Mouse (Mus musculus) hindlimb bud, embryonic 11.5 days (tissue): ENCODE results near the gene Spag7.
A peak's percentile ranks its signal among the peaks of the same experiment; 100 is the strongest.

Experiments
- DNase-seq: peaks from one replicate; pipeline ENCODE4 v3.0.0-alpha.2; 2012; ENCODE audit warnings: low read depth, low spot score; ENCODE audit errors: extremely low spot score

Spag7 gene

GRCm38 (mm10) chr11:70657573-70657972, 11.6 kb downstream of the Spag7 start:
- no peak for DNase-seq

GRCm38 (mm10) chr11:70656964-70657363, 12.3 kb downstream of the Spag7 start, which contains the start of gene Eno3:
Gene Eno3 (plus strand): TSS chr11:70657202.
- no peak for DNase-seq

GRCm38 (mm10) chr11:70656456-70656927, 12.7 kb downstream of the Spag7 start:
- DNase-seq, result no peak

- no peak for DNase-seq
These were observed 13.4 kb downstream of the Spag7 start for GRCm38 (mm10) chr11:70655571-70656455.

- no peak for DNase-seq
These were observed 14.2 kb downstream of the Spag7 start for GRCm38 (mm10) chr11:70654923-70655570.

GRCm38 (mm10) chr11:70654198-70654922, 14.9 kb downstream of the Spag7 start, which contains the start of gene Pfn1:
Gene Pfn1 (minus strand): TSS chr11:70654644.
- DNase-seq, result no peak

- DNase-seq, result no peak
These were observed 15.6 kb downstream of the Spag7 start for GRCm38 (mm10) chr11:70653345-70654197.

- DNase-seq, result no peak
These were observed 16.3 kb downstream of the Spag7 start for GRCm38 (mm10) chr11:70652884-70653344.

- DNase-seq, result no peak
These were observed 17.0 kb downstream of the Spag7 start for GRCm38 (mm10) chr11:70652029-70652883.

- DNase-seq, result no peak
These were observed 17.8 kb downstream of the Spag7 start for GRCm38 (mm10) chr11:70651391-70651790.

- DNase-seq, result no peak
These were observed 18.7 kb downstream of the Spag7 start for GRCm38 (mm10) chr11:70650322-70651175.

- no peak for DNase-seq
These were observed 20.0 kb downstream of the Spag7 start for GRCm38 (mm10) chr11:70649185-70649734.

GRCm38 (mm10) chr11:70648512-70648911, 20.7 kb downstream of the Spag7 start:
- DNase-seq, result no peak

GRCm38 (mm10) chr11:70647716-70648420, 21.3 kb downstream of the Spag7 start:
- DNase-seq, result no peak

- DNase-seq, result peak; percentile 97
These were observed 22.2 kb downstream of the Spag7 start, which contains the start of the genes Rnf167 and Slc25a11 for GRCm38 (mm10) chr11:70646691-70647650. Gene Rnf167 (plus strand): TSS chr11:70647235. Gene Slc25a11 (minus strand): TSS chr11:70647479.

- no peak for DNase-seq
These were observed 23.0 kb downstream of the Spag7 start for GRCm38 (mm10) chr11:70646259-70646555.
